Mouse (Mus musculus) liver, adult 2 months (tissue): ENCODE results near the gene Olfr1402. TPM values are rescaled to one million over a fixed set of nuclear protein-coding genes. Genes with fewer than 3 reads are reported as not detected.

Experiments
- DNase-seq: peaks from one replicate; pipeline ENCODE4 v3.0.0-alpha.2; 2011; ENCODE audit warnings: low read depth, low spot score; ENCODE audit errors: extremely low read depth
- H3K27ac ChIP-seq: fragments of 200-500 bp; replicated peaks from 2 replicates; pipeline ENCODE4 v1.5.1; 2012; ENCODE audit warnings: low read depth, mild to moderate bottlenecking, control low read depth, inconsistent platforms, low read length; ENCODE audit not compliant: insufficient read depth
- H3K27me3 ChIP-seq: fragments of 200-500 bp; 2 replicates; pipeline ENCODE4 v1.6.1; 2012; ENCODE audit warnings: mild to moderate bottlenecking, moderate library complexity, low read length, inconsistent platforms; ENCODE audit not compliant: control insufficient read depth, insufficient read depth
- H3K36me3 ChIP-seq: fragments of 200-500 bp; 2 replicates; pipeline ENCODE4 v1.6.1; 2012; ENCODE audit warnings: low read length, inconsistent platforms; ENCODE audit not compliant: control insufficient read depth, insufficient read depth
- H3K4me1 ChIP-seq: fragments of 200-500 bp; 2 replicates; pipeline ENCODE4 v1.6.1; 2011; ENCODE audit warnings: low read length; ENCODE audit not compliant: control insufficient read depth, insufficient read depth
- H3K4me3 ChIP-seq: fragments of 200-500 bp; 2 replicates; pipeline ENCODE4 v1.5.1; 2011; ENCODE audit warnings: low read depth, mild to moderate bottlenecking, control low read depth, low read length, moderate library complexity; ENCODE audit not compliant: insufficient read depth
- H3K79me2 ChIP-seq: fragments of 200-500 bp; 2 replicates; pipeline ENCODE4 v1.6.1; 2012; ENCODE audit warnings: inconsistent platforms, mild to moderate bottlenecking, low read length, moderate library complexity; ENCODE audit not compliant: control insufficient read depth, insufficient read depth
- H3K9ac ChIP-seq: fragments of 200-500 bp; 2 replicates; pipeline ENCODE4 v1.6.1; 2012; ENCODE audit warnings: low read depth, mild to moderate bottlenecking, control low read depth, inconsistent platforms, low read length
- CTCF ChIP-seq: fragments of 200-500 bp; IDR thresholded peaks from 2 replicates; pipeline ENCODE4 v1.5.1; 2011; ENCODE audit warnings: low read depth, low read length, control low read depth
- POLR2A ChIP-seq: fragments of 200-500 bp; IDR thresholded peaks from 2 replicates; pipeline ENCODE4 v1.6.1; 2011; ENCODE audit warnings: low read length, control low read depth; ENCODE audit not compliant: insufficient read depth; ENCODE audit errors: extremely low read depth
- WGBS: fragments of 180-500 bp; shearing (Covaris S2); methylation state at CpG from one replicate; pipeline ENCODE4 v1.1.7; 2018; 5-methylcytosine and 5-hydroxymethylcytosine counted together
- polyA plus RNA-seq: library from polyadenylated mRNA; depleted of rRNA; stranded (reverse); fragments of >200 nt; gene quantifications from 2 replicates; pipeline ENCODE4 v1.2.3, GENCODE M21; 2012; rRNA removed
- total RNA-seq: library from RNA; depleted of rRNA; stranded (reverse); fragments of >200 nt; gene quantifications from 2 replicates; pipeline ENCODE4 v1.2.3, GENCODE M21; 2014; rRNA removed

The Olfr1402 gene
- total and polyA plus RNA-seq, 2 experiments: not detected

GRCm38 (mm10) chr3:97363418-97364098, 58.3 kb downstream of the Olfr1402 start:
- no peak for TF ChIP-seq CTCF
- no peak for TF ChIP-seq POLR2A
- Histone ChIP-seq H3K27ac (no peak overlapping the region), H3K4me3 (no peak overlapping the region), H3K4me1 (no peaks in the 10 kb centered on the region), H3K36me3 (no peaks in the 10 kb centered on the region), H3K9ac (no peak overlapping the region), H3K79me2 (no peaks in the 10 kb centered on the region), H3K27me3 (no peaks in the 10 kb centered on the region)
- 80% methylated on average over 3 of the region's 3 CpGs for WGBS
- no peak for DNase-seq

GRCm38 (mm10) chr3:97358448-97358847, 63.4 kb downstream of the Olfr1402 start:
- DNase-seq: no peak
- Histone ChIP-seq H3K9ac (no peak overlapping the region), H3K4me3 (no peak overlapping the region), H3K4me1 (no peaks in the 10 kb centered on the region), H3K27ac (no peak overlapping the region), H3K36me3 (no peaks in the 10 kb centered on the region), H3K27me3 (no peaks in the 10 kb centered on the region), H3K79me2 (no peaks in the 10 kb centered on the region)
- WGBS: 82% methylated on average over 1 of the region's 1 CpGs
- TF ChIP-seq POLR2A: no peak
- no peak for TF ChIP-seq CTCF

Other genes starting within 250 kb of the Olfr1402 start
- 1.0 and 2.3 TPM in 2 replicates for gene Bcl9, start 124.1 kb downstream of the Olfr1402 start, total RNA-seq
- 2.7 and 3.1 TPM in 2 replicates for gene Bcl9, start 124.1 kb downstream of the Olfr1402 start, polyA plus RNA-seq
- 7.3 and 7.7 TPM in 2 replicates for gene Chd1l, start 188.2 kb upstream of the Olfr1402 start, total RNA-seq
- 2.3 and 2.4 TPM in 2 replicates for gene Chd1l, start 188.2 kb upstream of the Olfr1402 start, polyA plus RNA-seq
- gene Fmo5, start 206.8 kb upstream of the Olfr1402 start, total RNA-seq: 352 and 363 TPM in 2 replicates
- gene Fmo5, start 206.8 kb upstream of the Olfr1402 start, polyA plus RNA-seq: 145 and 230 TPM in 2 replicates
- gene Prkab2, start 236.2 kb upstream of the Olfr1402 start, total RNA-seq: 0.81 and 0.83 TPM in 2 replicates
- gene Prkab2, start 236.2 kb upstream of the Olfr1402 start, polyA plus RNA-seq: 1.5 TPM in 2 replicates